Mouse (Mus musculus) midbrain, embryonic 15.5 days (tissue): ENCODE data around the gene Trim62. TPM values are rescaled to one million over a fixed set of nuclear protein-coding genes. Genes with fewer than 3 reads are reported as not detected.

Experiments used
- ATAC-seq: fragments of 200-750 bp; cut with Nextera tagmentation; replicated peaks from 2 replicates; pipeline ENCODE4 v1.8.0; 2017; ENCODE audit warnings: moderate TSS enrichment
- H3K27ac ChIP-seq: fragments of 300-500 bp; sonication (generic); 2 replicates; pipeline ENCODE4 v1.5.1; 2015; ENCODE audit warnings: mild to moderate bottlenecking, inconsistent platforms
- H3K27me3 ChIP-seq: fragments of 300-500 bp; sonication (generic); replicated peaks from 2 replicates; pipeline ENCODE4 v1.6.1; 2015; ENCODE audit warnings: inconsistent platforms
- H3K36me3 ChIP-seq: fragments of 300-500 bp; sonication (generic); replicated peaks from 2 replicates; pipeline ENCODE4 v1.6.1; 2015; ENCODE audit warnings: inconsistent platforms
- H3K4me1 ChIP-seq: fragments of 300-500 bp; sonication (generic); 2 replicates; pipeline ENCODE4 v1.6.1; 2015; ENCODE audit warnings: inconsistent platforms
- H3K4me2 ChIP-seq: fragments of 300-500 bp; sonication (generic); 2 replicates; pipeline ENCODE4 v1.6.1; 2015; ENCODE audit warnings: inconsistent platforms, mild to moderate bottlenecking, moderate library complexity
- H3K4me3 ChIP-seq: fragments of 300-500 bp; sonication (generic); 2 replicates; pipeline ENCODE4 v1.5.1; 2015; ENCODE audit warnings: mild to moderate bottlenecking, inconsistent platforms
- H3K9ac ChIP-seq: fragments of 300-500 bp; sonication (generic); 2 replicates; pipeline ENCODE4 v1.6.1; 2015; ENCODE audit warnings: mild to moderate bottlenecking, inconsistent platforms
- H3K9me3 ChIP-seq: fragments of 300-500 bp; sonication (generic); 2 replicates; pipeline ENCODE4 v1.6.1; 2016; ENCODE audit warnings: inconsistent platforms
- WGBS: fragments of 180-500 bp; shearing (Covaris S2); methylation state at CpG from one replicate; pipeline ENCODE4 v1.1.7; 2015; ENCODE audit warnings: mixed read lengths; 5-methylcytosine and 5-hydroxymethylcytosine counted together
- polyA plus RNA-seq: library from polyadenylated mRNA; unstranded; fragments of >200 nt; fragmentation: Nextera tagmentation; extraction: Ambion mirVana; gene quantifications from 2 replicates; pipeline ENCODE4 v1.2.1, GENCODE M21; 2015

Gene Trim62
- polyA plus RNA-seq, 1 experiment from 2014 or later: 21.5 TPM

DNA sequence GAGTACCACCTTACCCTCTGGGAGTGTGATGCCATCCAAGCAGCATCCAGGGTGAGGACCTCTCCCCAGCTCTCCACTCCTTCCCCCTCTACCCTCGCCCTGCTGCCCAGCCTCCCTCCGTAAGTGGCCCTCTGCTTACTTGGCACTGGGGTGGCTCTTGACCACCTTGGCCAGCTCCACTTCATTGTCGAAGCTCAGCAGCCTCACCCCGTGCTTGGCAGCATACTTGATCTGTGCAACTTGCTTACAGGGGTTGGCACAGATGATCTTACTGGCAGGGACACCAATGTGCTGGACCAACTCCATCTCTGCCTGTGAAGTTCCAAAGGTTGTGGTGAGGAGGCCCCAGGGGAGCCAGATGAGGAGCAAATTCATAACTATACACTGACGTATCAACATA lies 67.1 kb downstream of the Trim62 start:
- Histone ChIP-seq H3K27ac (no peak overlapping the region), H3K4me2 (no peak overlapping the region), H3K4me1 (peaks cover 8% of the 10 kb centered on the region; the same call in 1 of the 2 replicates), H3K9ac (no peak overlapping the region), H3K9me3 (no peaks in the 10 kb centered on the region), H3K27me3 (no peaks in the 10 kb centered on the region), H3K36me3 (no peaks in the 10 kb centered on the region), H3K4me3 (no peak overlapping the region)
- WGBS: 84% methylated on average over 5 of the region's 5 CpGs
- ATAC-seq: no peak

DNA sequence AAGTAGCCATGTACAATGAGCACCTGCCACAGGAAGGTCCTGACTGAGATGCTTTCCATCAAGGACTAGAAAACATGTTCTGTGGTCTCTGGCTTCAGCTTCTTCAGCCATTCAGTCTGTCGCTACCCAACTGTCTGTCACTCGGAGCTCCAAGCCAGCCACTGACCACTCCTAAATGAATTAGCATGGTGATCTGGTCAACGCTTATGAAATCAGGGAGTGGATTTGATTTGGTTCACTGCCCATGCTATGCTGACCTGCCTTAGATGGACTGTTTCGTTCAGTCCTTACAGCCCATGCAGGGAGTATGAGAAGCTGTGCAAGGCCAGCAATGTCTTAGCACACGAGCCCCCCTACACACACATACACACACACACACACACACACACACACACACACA lies 70.5 kb downstream of the Trim62 start:
- Histone ChIP-seq H3K27me3 (no peaks in the 10 kb centered on the region), H3K9me3 (no peaks in the 10 kb centered on the region), H3K9ac (no peak overlapping the region), H3K36me3 (no peaks in the 10 kb centered on the region), H3K27ac (no peak overlapping the region), H3K4me3 (no peak overlapping the region), H3K4me1 (peaks cover 14% of the 10 kb centered on the region), H3K4me2 (no peak overlapping the region)
- 76% methylated on average over 5 of the region's 5 CpGs for WGBS
- ATAC-seq: no peak

DNA sequence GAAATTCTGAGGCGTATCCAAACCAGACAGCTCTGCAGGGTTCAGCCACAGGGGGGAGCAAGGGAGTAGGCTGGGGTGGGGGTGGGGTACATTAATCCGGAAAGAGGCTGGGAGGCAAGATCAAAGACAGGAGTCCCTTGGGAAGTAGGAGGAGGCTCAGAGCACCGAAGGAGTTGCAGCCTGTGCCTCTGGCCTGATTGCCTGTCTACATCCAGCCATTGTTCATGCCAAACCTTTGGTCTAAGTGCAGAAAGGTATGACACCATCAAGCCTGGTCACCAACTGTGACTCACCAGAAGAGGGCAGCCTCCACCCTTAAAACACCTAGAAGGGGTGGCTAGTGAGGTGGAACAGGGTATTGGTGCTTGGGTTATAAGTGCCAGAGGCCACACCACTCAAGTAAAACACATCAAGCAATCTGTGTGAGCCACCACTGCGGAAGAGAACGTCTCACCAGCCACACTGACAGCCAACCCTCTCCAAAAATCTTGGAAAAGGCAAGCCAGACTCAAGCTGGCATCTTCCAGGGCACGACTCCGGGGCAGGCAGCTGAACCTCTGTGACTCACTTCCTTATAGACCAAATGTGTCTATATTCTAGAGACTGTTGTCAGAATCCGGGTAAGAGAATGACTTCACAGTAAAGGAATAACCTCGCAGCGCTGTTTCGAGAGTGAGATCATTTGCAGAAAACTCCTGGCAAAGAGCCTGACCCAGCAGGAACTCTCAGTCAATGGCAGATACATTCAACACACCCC lies 74.0 kb downstream of the Trim62 start:
- no peak for ATAC-seq
- Histone ChIP-seq H3K4me2 (no peak overlapping the region), H3K9me3 (no peaks in the 10 kb centered on the region), H3K4me3 (no peak overlapping the region), H3K27ac (no peak overlapping the region), H3K36me3 (no peaks in the 10 kb centered on the region), H3K9ac (no peak overlapping the region), H3K4me1 (peaks cover 33% of the 10 kb centered on the region), H3K27me3 (no peaks in the 10 kb centered on the region)
- 39% methylated on average over 11 of the region's 11 CpGs for WGBS

DNA sequence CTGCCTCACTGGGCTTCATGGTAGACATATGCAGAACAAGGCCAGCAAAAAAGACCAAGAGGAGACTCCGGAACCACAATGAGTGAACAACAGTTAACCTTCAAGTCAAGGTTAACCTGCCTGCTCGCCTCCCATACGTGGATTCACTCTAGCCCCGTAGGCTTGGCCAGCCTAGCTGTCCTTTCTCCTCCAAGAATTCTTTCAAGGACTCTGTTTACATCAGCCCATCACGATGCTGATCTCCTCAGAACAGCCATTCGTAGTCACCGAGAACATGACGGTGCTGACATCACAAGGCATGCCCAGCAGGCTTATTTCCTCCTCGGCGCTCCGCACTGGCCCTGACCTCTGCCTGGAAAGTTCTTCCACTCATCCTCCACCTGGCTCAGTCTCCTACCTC lies 74.8 kb downstream of the Trim62 start:
- Histone ChIP-seq H3K27me3 (no peaks in the 10 kb centered on the region), H3K4me1 (peaks cover 38% of the 10 kb centered on the region), H3K36me3 (no peaks in the 10 kb centered on the region), H3K27ac (no peak overlapping the region), H3K9me3 (no peaks in the 10 kb centered on the region), H3K4me2 (no peak overlapping the region), H3K4me3 (no peak overlapping the region), H3K9ac (no peak overlapping the region)
- WGBS: 89% methylated on average over 11 of the region's 11 CpGs
- ATAC-seq: no peak

DNA sequence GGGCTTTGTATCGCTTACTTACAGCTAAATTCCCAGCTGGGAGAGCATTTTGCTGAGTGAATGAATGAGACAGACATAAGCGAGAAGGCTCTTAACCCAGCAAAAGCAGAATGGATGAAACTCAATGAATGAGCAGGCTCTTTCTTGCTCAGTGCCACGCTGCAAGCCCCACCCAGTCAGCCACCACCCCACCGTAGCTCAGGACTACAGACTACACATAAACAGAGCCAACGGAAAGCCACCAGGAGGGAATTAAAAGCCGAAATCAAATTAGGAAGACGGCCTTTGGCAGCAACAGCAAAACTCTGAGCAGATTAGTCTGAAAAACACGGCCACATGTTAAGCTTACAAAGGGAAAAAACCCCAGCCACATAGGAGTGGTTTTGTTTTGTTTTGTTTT lies 75.5 kb downstream of the Trim62 start:
- H3K4me3 ChIP-seq: no peak overlapping the region
- no peaks in the 10 kb centered on the region for H3K27me3 ChIP-seq
- H3K27ac ChIP-seq: no peak overlapping the region
- H3K4me2 ChIP-seq: no peak overlapping the region
- H3K36me3 ChIP-seq: no peaks in the 10 kb centered on the region
- no peak for ATAC-seq
- WGBS: 46% methylated on average over 8 of the region's 8 CpGs
- H3K9me3 ChIP-seq: no peaks in the 10 kb centered on the region
- H3K9ac ChIP-seq: no peak overlapping the region
- peaks cover 40% of the 10 kb centered on the region for H3K4me1 ChIP-seq

DNA sequence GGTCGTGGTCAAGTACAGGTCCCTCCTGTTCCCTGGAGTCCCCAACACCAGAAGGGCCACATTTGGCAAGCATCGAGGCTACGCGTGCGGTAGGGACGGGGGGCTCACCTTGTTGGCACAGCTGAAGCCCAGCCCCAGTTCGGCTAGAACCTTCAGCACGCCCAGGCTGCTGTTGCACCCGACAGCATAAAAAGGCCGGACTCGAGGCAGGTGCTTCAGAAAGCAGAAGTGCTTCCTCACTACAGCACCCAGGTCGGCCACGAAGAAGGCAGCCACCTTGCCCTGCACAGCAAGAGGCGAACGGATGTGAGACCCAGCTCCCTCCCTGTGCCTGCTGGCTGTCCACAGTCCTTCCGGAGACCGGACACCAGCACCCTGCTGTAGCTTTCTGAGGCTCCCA lies 76.3 kb downstream of the Trim62 start:
- no peak overlapping the region for H3K9ac ChIP-seq
- H3K4me3 ChIP-seq: no peak overlapping the region
- no peaks in the 10 kb centered on the region for H3K27me3 ChIP-seq
- no peak overlapping the region for H3K4me2 ChIP-seq
- 86% methylated on average over 17 of the region's 17 CpGs for WGBS
- peaks cover 40% of the 10 kb centered on the region for H3K4me1 ChIP-seq
- no peaks in the 10 kb centered on the region for H3K36me3 ChIP-seq
- H3K9me3 ChIP-seq: no peaks in the 10 kb centered on the region
- no peak for ATAC-seq
- no peak overlapping the region for H3K27ac ChIP-seq

Other genes starting within 250 kb of the Trim62 start
- 70.0 and 72.2 TPM in 2 replicates for gene Phc2, start 228.9 kb upstream of the Trim62 start, polyA plus RNA-seq
- gene A3galt2, start 128.2 kb upstream of the Trim62 start, polyA plus RNA-seq: 0.28 and 0.34 TPM in 2 replicates
- 40.1 and 42.2 TPM in 2 replicates for gene Zfp362, start 77.5 kb upstream of the Trim62 start, polyA plus RNA-seq
- gene Azin2, start 78.9 kb downstream of the Trim62 start, polyA plus RNA-seq: 19.1 and 23.2 TPM in 2 replicates
- gene Ak2, start 108.4 kb downstream of the Trim62 start, polyA plus RNA-seq: 82.4 and 83.2 TPM in 2 replicates
- gene Rnf19b, start 174.7 kb downstream of the Trim62 start, polyA plus RNA-seq: 34.6 and 35.4 TPM in 2 replicates
- not detected in 2 replicates for gene Tmem54, start 222.0 kb downstream of the Trim62 start, polyA plus RNA-seq
- gene Hpca, start 238.5 kb downstream of the Trim62 start, polyA plus RNA-seq: 76.7 and 78.1 TPM in 2 replicates